Mouse (Mus musculus) erythroblast, embryonic 14.5 days (primary cell): ENCODE measurements around the gene Foxc2. TPM values are rescaled to one million over a fixed set of nuclear protein-coding genes. Genes with fewer than 3 reads are reported as not detected.

Source experiments
- H3K27me3 ChIP-seq: 2 replicates; pipeline ENCODE4 v1.6.1; 2012; ENCODE audit warnings: inconsistent platforms; ENCODE audit not compliant: control insufficient read depth
- H3K36me3 ChIP-seq: 2 replicates; pipeline ENCODE4 v1.6.1; 2012; ENCODE audit warnings: mild to moderate bottlenecking, inconsistent platforms; ENCODE audit not compliant: control insufficient read depth
- H3K4me1 ChIP-seq: 2 replicates; pipeline ENCODE4 v1.6.1; 2012; ENCODE audit warnings: inconsistent platforms; ENCODE audit not compliant: control insufficient read depth
- H3K4me3 ChIP-seq: replicated peaks from 2 replicates; pipeline ENCODE3; 2012; ENCODE audit warnings: moderate library complexity, mild to moderate bottlenecking, inconsistent platforms
- H3K9me3 ChIP-seq: 2 replicates; pipeline ENCODE4 v1.6.1; 2012; ENCODE audit warnings: low read length, inconsistent platforms, mixed read lengths; ENCODE audit not compliant: control insufficient read depth
- GATA1 ChIP-seq: IDR thresholded peaks from 2 replicates; pipeline ENCODE4 v1.6.1; 2012; ENCODE audit warnings: low read length, inconsistent platforms, mixed read lengths
- TAL1 ChIP-seq: IDR thresholded peaks from 3 replicates; pipeline ENCODE4 v1.6.1; 2012; ENCODE audit warnings: low read length, inconsistent platforms, mixed read lengths
- polyA plus RNA-seq: library from polyadenylated mRNA; stranded (reverse); fragments of >175 nt; gene quantifications from 2 replicates; pipeline ENCODE4 v1.2.3, GENCODE M21; 2012

Foxc2 gene
- polyA plus RNA-seq = not detected in 2 replicates

DNA sequence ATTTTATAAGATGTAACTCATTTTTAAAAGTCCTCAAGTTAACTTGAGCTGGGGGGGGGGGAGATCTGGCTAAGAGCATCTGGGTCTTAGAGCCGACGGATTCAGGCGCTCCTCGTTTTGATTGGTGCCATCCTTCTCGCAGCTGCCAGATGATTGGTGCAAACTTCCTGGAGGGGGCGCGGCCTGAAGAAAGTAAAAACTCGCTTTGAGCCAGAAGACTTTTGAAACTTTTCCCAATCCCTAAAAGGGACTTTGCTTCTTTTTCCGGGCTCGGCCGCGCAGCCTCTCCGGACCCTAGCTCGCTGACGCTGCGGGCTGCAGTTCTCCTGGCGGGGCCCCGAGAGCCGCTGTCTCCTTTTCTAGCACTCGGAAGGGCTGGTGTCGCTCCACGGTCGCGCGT lies at the start of gene Foxc2:
Gene Foxc2 (plus strand): TSS at position 224 of the 400 bp plus-strand sequence.
- Histone ChIP-seq H3K9me3 (peaks cover 23% of the 10 kb centered on the region), H3K36me3 (no peaks in the 10 kb centered on the region), H3K4me1 (peaks cover 5% of the 10 kb centered on the region), H3K4me3 (peak within 1 kb of the TSS; percentile 18), H3K27me3 (peaks cover 98% of the 10 kb centered on the region)
- TF ChIP-seq GATA1 (no peak), TAL1 (no peak)

DNA sequence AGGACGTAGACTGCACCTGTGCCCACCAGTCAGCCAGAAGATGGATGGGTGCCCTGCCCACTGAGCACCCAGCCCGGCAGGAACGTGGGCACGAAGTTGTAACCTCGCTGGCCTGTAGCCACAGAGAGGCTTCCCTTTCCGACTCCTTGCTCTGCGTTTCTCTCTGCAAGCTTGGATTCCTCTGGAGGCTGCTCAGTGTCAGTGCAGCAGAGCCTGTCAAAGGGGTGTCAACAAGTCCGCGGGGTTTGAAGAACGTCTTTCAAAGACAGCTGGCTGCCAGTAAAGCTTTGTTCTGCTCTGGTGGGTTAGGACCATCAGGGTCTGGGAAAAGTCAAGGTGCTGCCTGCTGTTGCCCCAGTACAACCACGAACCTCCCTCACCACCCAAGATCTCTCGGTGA lies 44.5 kb upstream of the Foxc2 start:
- no peak overlapping the region for H3K4me3 ChIP-seq
- no peaks in the 10 kb centered on the region for H3K9me3 ChIP-seq
- no peak for TF ChIP-seq TAL1
- TF ChIP-seq GATA1 = no peak
- no peaks in the 10 kb centered on the region for H3K36me3 ChIP-seq
- H3K4me1 ChIP-seq = no peaks in the 10 kb centered on the region
- peaks cover 60% of the 10 kb centered on the region for H3K27me3 ChIP-seq

DNA sequence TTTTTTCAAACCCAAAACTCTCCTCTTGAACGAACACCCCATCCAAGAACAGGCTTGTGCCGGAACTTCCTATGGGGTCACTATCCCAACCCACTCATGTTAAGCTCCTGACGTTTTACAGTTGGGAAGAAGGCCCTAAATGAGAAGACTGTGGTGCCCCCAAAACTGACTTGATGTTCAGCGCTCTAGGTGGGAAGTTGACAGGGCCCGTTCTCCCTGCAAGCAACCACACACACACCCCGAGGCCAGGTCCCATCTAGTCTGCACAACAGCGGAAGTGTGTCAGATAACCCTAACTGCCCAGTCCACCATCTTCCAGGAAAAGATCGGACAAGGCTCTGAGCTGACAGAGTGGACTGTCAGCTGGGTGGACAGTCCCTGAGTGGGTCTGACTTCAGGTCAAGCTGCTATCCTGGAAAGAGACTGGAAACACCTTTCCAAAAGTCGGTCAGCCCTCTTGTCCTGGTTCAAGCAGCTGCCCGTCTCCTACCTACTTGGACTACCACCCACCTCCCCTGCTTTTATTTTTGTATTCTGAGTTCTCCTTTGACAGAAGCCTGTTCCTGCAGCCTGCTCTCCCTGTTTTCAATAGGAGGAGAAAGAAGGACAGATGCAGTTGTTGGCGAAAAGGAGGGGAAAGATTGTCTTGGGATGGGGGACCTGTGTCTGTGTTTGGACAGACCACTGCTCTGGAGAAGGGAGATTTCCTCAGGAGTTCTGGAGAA lies 43.4 kb upstream of the Foxc2 start:
- TF ChIP-seq GATA1 = no peak
- no peak for TF ChIP-seq TAL1
- H3K4me3 ChIP-seq = no peak overlapping the region
- no peaks in the 10 kb centered on the region for H3K9me3 ChIP-seq
- H3K4me1 ChIP-seq = no peaks in the 10 kb centered on the region
- H3K36me3 ChIP-seq = no peaks in the 10 kb centered on the region
- peaks cover 72% of the 10 kb centered on the region for H3K27me3 ChIP-seq

DNA sequence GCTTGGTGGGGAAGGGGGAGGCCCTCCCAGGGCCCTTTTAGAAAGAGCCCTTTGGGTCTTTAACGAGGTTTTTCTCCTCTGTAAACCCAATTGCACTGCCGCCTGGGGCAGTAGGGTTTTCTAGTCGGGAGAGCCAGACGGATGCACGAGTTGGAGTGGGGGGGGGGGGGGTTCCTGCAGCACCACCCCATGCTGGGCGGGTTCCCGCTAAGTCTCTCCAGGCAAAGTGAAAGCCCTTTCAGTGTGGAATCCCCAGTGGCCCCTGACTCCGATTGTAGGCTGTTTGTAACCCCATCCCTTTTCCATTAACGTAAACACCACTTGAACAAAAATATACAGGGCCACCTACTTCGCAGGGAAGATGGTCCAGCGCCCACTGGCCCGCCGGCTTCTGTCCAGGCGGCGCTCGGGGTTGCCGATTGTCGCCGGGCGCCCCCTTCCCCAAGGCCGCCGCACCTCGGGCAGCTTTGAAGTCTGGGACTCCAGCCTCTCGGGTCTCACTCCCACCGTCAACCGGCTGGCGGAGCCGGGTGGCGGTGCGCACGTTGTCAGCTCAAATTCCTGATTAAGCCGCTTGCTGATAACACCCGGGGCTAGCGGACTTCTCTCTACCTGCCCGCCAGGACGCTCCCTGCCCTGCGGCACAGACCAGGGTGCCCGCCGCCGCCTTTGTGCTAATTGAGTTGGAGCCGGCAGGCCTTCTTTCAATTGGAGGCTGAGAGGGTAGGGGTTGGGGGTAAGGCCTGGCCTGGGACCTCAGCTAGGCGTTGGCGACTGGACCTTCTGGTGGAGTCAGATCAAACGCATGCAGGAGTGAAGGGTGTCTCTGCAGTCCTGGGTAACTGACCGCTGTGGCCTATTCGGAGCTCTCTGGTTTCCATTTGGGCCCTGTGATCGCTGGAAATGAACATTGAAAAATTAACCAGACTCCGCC lies 42.5 kb upstream of the Foxc2 start:
- Histone ChIP-seq H3K4me3 (no peak overlapping the region), H3K9me3 (no peaks in the 10 kb centered on the region)

DNA sequence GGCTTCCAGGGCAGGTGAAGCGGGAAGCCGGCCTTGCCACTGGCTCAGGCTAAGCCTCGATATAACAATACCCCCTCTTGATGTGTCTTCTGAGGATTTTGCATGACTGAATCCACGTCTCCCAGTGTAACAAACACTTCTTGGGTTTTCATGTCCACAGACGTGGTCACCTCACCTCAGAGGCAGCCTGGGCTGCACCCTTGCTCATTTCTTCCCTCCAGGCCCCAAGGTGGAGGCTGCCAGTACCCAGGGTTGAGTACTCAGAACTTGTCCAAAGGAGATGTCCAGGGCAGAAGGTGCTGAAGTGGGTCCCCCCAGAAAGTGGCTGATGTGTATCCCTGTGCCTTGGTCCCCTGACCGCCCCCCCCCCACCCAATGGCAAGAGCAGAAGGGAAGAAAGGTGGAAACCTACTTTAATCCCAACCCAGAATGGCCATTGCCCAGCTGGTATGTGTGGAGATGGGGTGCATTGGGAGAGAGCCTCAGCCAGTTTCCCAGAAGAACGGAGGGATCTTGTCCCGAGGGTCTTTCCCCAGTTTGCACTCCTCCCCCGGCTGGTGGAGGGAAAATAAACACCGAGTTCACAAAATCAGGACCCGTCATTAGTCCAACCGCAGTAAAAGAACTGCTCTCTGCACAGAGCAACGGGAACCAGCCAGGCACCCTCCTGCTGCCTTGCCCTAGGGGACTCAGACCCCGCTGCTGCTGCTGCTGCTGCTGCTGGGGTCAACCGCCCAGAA lies 41.7 kb upstream of the Foxc2 start:
- no peaks in the 10 kb centered on the region for H3K4me1 ChIP-seq
- TF ChIP-seq TAL1 = no peak
- TF ChIP-seq GATA1 = no peak
- H3K9me3 ChIP-seq = no peaks in the 10 kb centered on the region
- no peaks in the 10 kb centered on the region for H3K36me3 ChIP-seq
- no peak overlapping the region for H3K4me3 ChIP-seq
- peaks cover 87% of the 10 kb centered on the region for H3K27me3 ChIP-seq

More for the DNA sequence above, 42.5 kb upstream of the Foxc2 start:
- peaks cover 79% of the 10 kb centered on the region for H3K27me3 ChIP-seq
- no peaks in the 10 kb centered on the region for H3K36me3 ChIP-seq
- TF ChIP-seq GATA1 (no peak), TAL1 (no peak)
- no peaks in the 10 kb centered on the region for H3K4me1 ChIP-seq

DNA sequence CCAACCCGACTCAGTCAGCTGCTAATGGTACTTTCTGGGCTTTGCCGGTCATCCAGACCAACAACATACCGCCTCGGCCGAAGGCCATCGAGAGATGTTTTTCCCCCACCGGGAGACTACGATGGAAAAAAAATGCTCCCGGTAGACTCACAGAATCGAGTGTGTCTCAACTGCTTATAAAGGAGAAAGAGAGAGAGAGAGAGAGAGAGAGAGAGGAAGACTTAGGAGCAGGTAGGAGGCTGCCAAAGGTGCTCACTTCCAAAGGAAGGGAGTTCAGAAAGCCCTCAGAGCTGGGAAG lies 41.2 kb upstream of the Foxc2 start:
- no peaks in the 10 kb centered on the region for H3K4me1 ChIP-seq
- H3K36me3 ChIP-seq = no peaks in the 10 kb centered on the region
- TF ChIP-seq TAL1 (no peak), GATA1 (no peak)
- no peak overlapping the region for H3K4me3 ChIP-seq
- H3K27me3 ChIP-seq = peaks cover 93% of the 10 kb centered on the region
- no peaks in the 10 kb centered on the region for H3K9me3 ChIP-seq

DNA sequence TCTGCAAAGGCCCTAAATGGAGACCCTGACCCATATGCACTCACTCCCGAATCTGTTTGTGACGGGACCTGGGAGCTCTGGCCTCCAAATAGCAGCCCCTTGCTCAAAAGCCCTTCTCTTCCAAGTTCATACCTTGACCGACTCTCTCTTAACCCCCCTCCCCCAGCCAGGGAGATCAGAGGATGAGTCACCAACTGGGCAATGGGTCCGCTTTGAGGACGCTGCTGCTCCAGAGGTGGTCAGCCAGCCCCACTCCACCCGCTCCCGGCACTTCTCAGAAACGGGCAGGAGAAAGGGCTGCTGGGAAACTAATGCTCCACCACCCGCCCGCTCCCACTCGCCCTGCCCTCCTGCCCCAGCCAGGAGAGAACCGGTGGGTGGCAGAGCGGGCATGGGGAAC lies 40.0 kb upstream of the Foxc2 start:
- H3K36me3 ChIP-seq = no peaks in the 10 kb centered on the region
- peaks cover 97% of the 10 kb centered on the region for H3K27me3 ChIP-seq
- TF ChIP-seq TAL1 (no peak), GATA1 (no peak)
- H3K4me1 ChIP-seq = no peaks in the 10 kb centered on the region
- H3K4me3 ChIP-seq = no peak overlapping the region
- no peaks in the 10 kb centered on the region; the same call in 1 of the 2 replicates for H3K9me3 ChIP-seq

DNA sequence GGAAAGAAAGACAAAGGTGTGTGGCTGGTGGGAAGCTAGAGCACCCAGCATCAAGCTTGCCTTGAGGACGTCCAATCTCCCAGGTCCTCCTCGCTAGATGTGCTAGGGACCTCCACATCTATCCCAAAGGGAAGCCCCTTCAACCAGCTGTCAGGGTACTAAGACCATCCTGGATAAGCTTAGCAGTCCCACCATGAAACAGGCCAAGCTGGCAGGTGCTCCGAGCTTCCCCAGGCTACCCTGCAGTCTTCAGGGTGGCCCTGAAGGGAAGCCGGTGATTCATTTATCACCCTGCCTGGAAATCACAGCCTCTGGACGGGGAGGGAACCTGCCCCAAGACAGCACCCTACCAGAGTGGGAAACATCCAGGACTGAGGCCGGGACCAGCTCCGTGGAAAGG lies 39.4 kb upstream of the Foxc2 start:
- TF ChIP-seq GATA1 (no peak), TAL1 (no peak)
- peaks cover 97% of the 10 kb centered on the region for H3K27me3 ChIP-seq
- H3K4me3 ChIP-seq = no peak overlapping the region
- no peaks in the 10 kb centered on the region for H3K4me1 ChIP-seq
- H3K9me3 ChIP-seq = no peaks in the 10 kb centered on the region; the same call in 1 of the 2 replicates
- H3K36me3 ChIP-seq = no peaks in the 10 kb centered on the region

DNA sequence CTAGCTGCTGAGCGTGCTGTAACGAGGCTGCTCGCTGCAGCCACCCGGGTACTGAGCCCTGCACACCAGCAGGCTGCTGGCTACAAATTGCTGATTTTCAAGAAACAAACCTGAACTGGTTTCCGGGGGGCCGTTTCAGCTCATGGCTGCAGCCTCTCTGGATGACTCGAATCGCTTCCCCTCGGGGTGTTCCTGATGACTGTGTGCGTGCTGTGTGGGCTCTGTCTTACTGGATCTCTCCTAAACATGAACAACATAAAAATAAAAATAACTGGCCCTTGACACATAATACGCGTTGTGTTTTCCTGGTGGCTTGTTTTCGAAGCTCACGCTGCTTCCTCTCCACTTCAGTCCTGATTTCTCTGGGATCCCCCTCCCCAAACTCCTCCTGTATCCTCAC lies 37.2 kb upstream of the Foxc2 start:
- Histone ChIP-seq H3K36me3 (no peaks in the 10 kb centered on the region), H3K4me1 (no peaks in the 10 kb centered on the region), H3K4me3 (no peak overlapping the region), H3K27me3 (peaks cover 99% of the 10 kb centered on the region), H3K9me3 (no peaks in the 10 kb centered on the region; the same call in 1 of the 2 replicates)
- TF ChIP-seq GATA1 = no peak
- TF ChIP-seq TAL1 = no peak
